Mouse (Mus musculus): ENCODE results near the gene Alg12.

GRCm38 (mm10) chr15:88815196-88815700, 3.9 kb downstream of the Alg12 start:
- TF ChIP-seq POLR2A (IDR thresholded peaks at IDR 0.05; ENCODE audit: borderline replicate concordance, low read depth, low read length) (no peak), CTCF (IDR thresholded peaks at IDR 0.05; ENCODE audit: low read depth, low read length) (no peak)
